ENCODE assay signal across 11 mouse cellular contexts in genomic region chr17:86303401-86304243, GRCm38 (mm10).
DNase-seq lines count a peak whose midpoint lies in the region; ATAC-seq lines count a peak whose summit lies in the region.
"Had no signal": no experiment of that assay in that cellular context is flagged by ENCODE, and none has a peak within 500 bp of the region (broad histone marks: within the 10 kb centered on the region; RNA-seq: fewer than 3 reads in every experiment).

No protein-coding gene starts in this region.

- intact Hi-C loops in heart, postnatal 14 days (cut with DNase I) = no loop called here

- H3K27ac ChIP-seq in lung, embryonic 16.5 days (ENCODE audit: low read length) = peak overlapping the region; percentile 71
- no peak overlapping the region for H3K27ac ChIP-seq in stomach, embryonic 14.5 days (ENCODE audit: low read length)

- no peak overlapping the region for H3K4me3 ChIP-seq in lung, embryonic 16.5 days (ENCODE audit: low read length)
- no peak overlapping the region for H3K4me3 ChIP-seq in stomach, embryonic 14.5 days (ENCODE audit: low read depth, low read length)

- H3K4me1 ChIP-seq in lung, embryonic 16.5 days (replicated peaks; ENCODE audit: control insufficient read depth, insufficient read depth, low read length) = peaks cover 37% of the 10 kb centered on the region
- peaks cover 24% of the 10 kb centered on the region for H3K4me1 ChIP-seq in stomach, embryonic 14.5 days (ENCODE audit: control insufficient read depth, insufficient read depth, low read length)

- no peak overlapping the region for H3K4me2 ChIP-seq in lung, embryonic 16.5 days (ENCODE audit: low read depth, low read length)
- H3K4me2 ChIP-seq in stomach, embryonic 14.5 days (replicated peaks; ENCODE audit: low read depth, low read length) = no peak overlapping the region

- no peaks in the 10 kb centered on the region for H3K27me3 ChIP-seq in lung, embryonic 16.5 days (ENCODE audit: control insufficient read depth, insufficient read depth, low read depth, low read length)
- H3K27me3 ChIP-seq in stomach, embryonic 14.5 days (ENCODE audit: control insufficient read depth, insufficient read depth, low read length) = no peaks in the 10 kb centered on the region
- H3K27me3 ChIP-seq: Patski had no signal

- DNase-seq in embryo, embryonic 10.5 days (ENCODE audit: low spot score) = peak; percentile 19
- no peak for DNase-seq in embryo, embryonic 11 days
- DNase-seq in lung, adult 18-20 months = no peak
- DNase-seq in heart, postnatal 14 days = peak; percentile 27 to 46
- DNase-seq in testis, postnatal 10 days (ENCODE audit: low spot score) = no peak
- no peak for DNase-seq in cerebellum, postnatal 25 days
- DNase-seq: cerebellum, postnatal 14 days; layer of hippocampus, adult 9-11 months had no signal

- no peaks in the 10 kb centered on the region for H3K36me3 ChIP-seq in lung, embryonic 16.5 days (ENCODE audit: control insufficient read depth, insufficient read depth, low read length)
- no peaks in the 10 kb centered on the region for H3K36me3 ChIP-seq in stomach, embryonic 14.5 days (ENCODE audit: control insufficient read depth, insufficient read depth, low read length)

- ATAC-seq in lung, embryonic 16.5 days (ENCODE audit: low read depth) = no peak
- peak; percentile 38; the same call in 1 of the 2 replicates for ATAC-seq in stomach, embryonic 14.5 days (ENCODE audit: insufficient number of reproducible peaks, insufficient read depth, low FRiP score, low read depth)
- ATAC-seq: Patski had no signal

- no peak overlapping the region for H3K9ac ChIP-seq in lung, embryonic 16.5 days (ENCODE audit: low read length)
- no peak overlapping the region for H3K9ac ChIP-seq in stomach, embryonic 14.5 days (replicated peaks; ENCODE audit: low read depth, low read length)

- no peaks in the 10 kb centered on the region for H3K9me3 ChIP-seq in lung, embryonic 16.5 days (ENCODE audit: control insufficient read depth, low read length)
- no peaks in the 10 kb centered on the region for H3K9me3 ChIP-seq in stomach, embryonic 14.5 days (ENCODE audit: control insufficient read depth, low read depth, low read length)

- 46% methylated on average over 19 of the region's 19 CpGs for WGBS in lung, embryonic 16.5 days
- 46% methylated on average over 19 of the region's 19 CpGs for WGBS in stomach, embryonic 14.5 days

Comparison
In these comparisons a context has a peak if more than half of its experiments do, and no peak if none do; other contexts are left out.
1. DNase-seq: peak in embryo, embryonic 10.5 days (single experiment) and heart, postnatal 14 days (2 of 2); none in embryo, embryonic 11 days (single experiment), lung, adult 18-20 months (0 of 2), testis, postnatal 10 days (single experiment) and cerebellum, postnatal 25 days (0 of 2).